Mouse (Mus musculus) intestine, embryonic 16.5 days (tissue): ENCODE data around the gene Pde4d. TPM values are rescaled to one million over a fixed set of nuclear protein-coding genes. Genes with fewer than 3 reads are reported as not detected.

Source experiments
- ATAC-seq: fragments of 200-750 bp; cut with Nextera tagmentation; 2 replicates; pipeline ENCODE4 v1.8.0; 2017; ENCODE audit warnings: moderate TSS enrichment, moderate library complexity
- H3K27ac ChIP-seq: fragments of 300-500 bp; sonication (generic); 2 replicates; pipeline ENCODE4 v1.5.1; 2014; ENCODE audit warnings: mild to moderate bottlenecking, low read length
- H3K27me3 ChIP-seq: fragments of 300-500 bp; sonication (generic); replicated peaks from 2 replicates; pipeline ENCODE4 v1.6.1; 2014; ENCODE audit warnings: low read length, control low read depth, mixed read lengths; ENCODE audit not compliant: control insufficient read depth, insufficient read depth
- H3K36me3 ChIP-seq: fragments of 300-500 bp; sonication (generic); 2 replicates; pipeline ENCODE4 v1.6.1; 2014; ENCODE audit warnings: low read length, control low read depth; ENCODE audit not compliant: control insufficient read depth, insufficient read depth
- H3K4me1 ChIP-seq: fragments of 300-500 bp; sonication (generic); 2 replicates; pipeline ENCODE4 v1.6.1; 2014; ENCODE audit warnings: low read length, control low read depth, mixed read lengths; ENCODE audit not compliant: control insufficient read depth, insufficient read depth
- H3K4me2 ChIP-seq: fragments of 300-500 bp; sonication (generic); 2 replicates; pipeline ENCODE4 v1.6.1; 2014; ENCODE audit warnings: low read depth, low read length, control low read depth
- H3K4me3 ChIP-seq: fragments of 300-500 bp; sonication (generic); 2 replicates; pipeline ENCODE4 v1.5.1; 2014; ENCODE audit warnings: mild to moderate bottlenecking, low read length
- H3K9ac ChIP-seq: fragments of 300-500 bp; sonication (generic); 2 replicates; pipeline ENCODE4 v1.6.1; 2014; ENCODE audit warnings: low read depth, low read length
- H3K9me3 ChIP-seq: fragments of 300-500 bp; sonication (generic); 2 replicates; pipeline ENCODE4 v1.6.1; 2016; ENCODE audit warnings: low read length, control low read depth; ENCODE audit not compliant: control insufficient read depth
- WGBS: fragments of 180-500 bp; shearing (Covaris S2); extraction: QIAGEN DNeasy Blood & Tissue Kit; methylation state at CpG from one replicate; pipeline ENCODE4 v1.1.7; 2014; 5-methylcytosine and 5-hydroxymethylcytosine counted together
- polyA plus RNA-seq: library from polyadenylated mRNA; unstranded; fragments of >200 nt; fragmentation: Nextera tagmentation; extraction: Ambion mirVana; gene quantifications from 2 replicates; pipeline ENCODE4 v1.2.1, GENCODE M21; 2015

The Pde4d gene
- polyA plus RNA-seq, 1 experiment from 2014 or later: 25.3 TPM

DNA sequence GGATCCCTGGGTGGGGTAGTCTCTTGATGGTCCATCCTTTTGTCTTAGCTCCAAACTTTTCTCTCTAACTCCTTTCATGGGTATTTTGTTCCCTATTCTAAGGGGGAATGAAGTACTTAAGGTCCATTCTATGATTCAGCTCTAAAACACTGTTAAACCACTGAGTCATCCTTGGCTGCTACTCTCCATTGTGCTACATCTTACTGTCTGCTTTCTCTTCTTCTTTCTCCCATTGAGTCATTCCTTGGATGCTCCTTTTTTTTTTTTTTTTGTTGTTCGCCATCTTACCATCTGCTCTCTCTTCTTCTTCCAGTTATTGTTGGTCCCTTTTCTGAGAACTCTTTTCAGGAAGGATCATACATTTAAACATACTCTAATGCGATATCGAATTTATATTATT is 30.7 kb downstream of the Pde4d start:
- no peaks in the 10 kb centered on the region for H3K27me3 ChIP-seq
- H3K36me3 ChIP-seq: no peaks in the 10 kb centered on the region
- WGBS: 93% methylated on average over 3 of the region's 3 CpGs
- H3K9me3 ChIP-seq: no peaks in the 10 kb centered on the region
- no peaks in the 10 kb centered on the region for H3K4me1 ChIP-seq
- H3K4me2 ChIP-seq: no peak overlapping the region
- H3K9ac ChIP-seq: no peak overlapping the region
- ATAC-seq: no peak
- H3K27ac ChIP-seq: no peak overlapping the region
- H3K4me3 ChIP-seq: no peak overlapping the region

- H3K4me1 ChIP-seq: no peaks in the 10 kb centered on the region
- no peak overlapping the region for H3K4me2 ChIP-seq
- no peaks in the 10 kb centered on the region for H3K9me3 ChIP-seq
- no peak for ATAC-seq
- 69% methylated on average over 6 of the region's 6 CpGs for WGBS
- no peaks in the 10 kb centered on the region for H3K36me3 ChIP-seq
- no peak overlapping the region for H3K27ac ChIP-seq
- no peak overlapping the region for H3K9ac ChIP-seq
- no peak overlapping the region for H3K4me3 ChIP-seq
- H3K27me3 ChIP-seq: no peaks in the 10 kb centered on the region
Measured at GRCm38 (mm10) chr13:108485036-108485435, 35.3 kb downstream of the Pde4d start.

GRCm38 (mm10) chr13:108487066-108487465 is 37.3 kb downstream of the Pde4d start:
- Histone ChIP-seq H3K36me3 (no peaks in the 10 kb centered on the region), H3K9me3 (no peaks in the 10 kb centered on the region), H3K9ac (no peak overlapping the region), H3K27ac (no peak overlapping the region), H3K4me1 (no peaks in the 10 kb centered on the region), H3K27me3 (no peaks in the 10 kb centered on the region), H3K4me2 (no peak overlapping the region), H3K4me3 (no peak overlapping the region)
- 87% methylated on average over 3 of the region's 3 CpGs for WGBS
- ATAC-seq: no peak

DNA sequence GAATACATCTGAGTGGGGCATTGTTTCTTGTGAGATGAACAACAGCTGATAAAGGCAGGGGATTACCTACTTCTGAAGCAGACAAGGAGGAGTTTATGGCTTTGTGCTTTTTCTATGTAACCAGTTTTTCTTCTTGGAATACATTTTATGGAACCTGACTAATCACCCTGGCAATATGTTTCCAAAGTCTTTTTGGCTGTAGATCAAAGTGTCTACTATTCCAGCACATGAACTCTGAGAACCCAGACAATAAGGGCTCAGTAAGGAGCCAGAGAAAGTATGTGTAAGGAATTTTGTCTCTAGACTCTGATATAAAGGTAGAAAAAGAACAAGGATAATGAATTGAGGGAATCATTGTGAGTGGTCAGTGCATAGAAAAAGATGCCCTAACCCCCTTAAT is 40.1 kb downstream of the Pde4d start:
- no peaks in the 10 kb centered on the region for H3K4me1 ChIP-seq
- no peaks in the 10 kb centered on the region for H3K9me3 ChIP-seq
- peak; percentile 58 for ATAC-seq
- no peaks in the 10 kb centered on the region for H3K27me3 ChIP-seq
- H3K36me3 ChIP-seq: no peaks in the 10 kb centered on the region
- no peak overlapping the region for H3K27ac ChIP-seq
- H3K4me2 ChIP-seq: no peak overlapping the region
- H3K4me3 ChIP-seq: no peak overlapping the region
- no peak overlapping the region for H3K9ac ChIP-seq

DNA sequence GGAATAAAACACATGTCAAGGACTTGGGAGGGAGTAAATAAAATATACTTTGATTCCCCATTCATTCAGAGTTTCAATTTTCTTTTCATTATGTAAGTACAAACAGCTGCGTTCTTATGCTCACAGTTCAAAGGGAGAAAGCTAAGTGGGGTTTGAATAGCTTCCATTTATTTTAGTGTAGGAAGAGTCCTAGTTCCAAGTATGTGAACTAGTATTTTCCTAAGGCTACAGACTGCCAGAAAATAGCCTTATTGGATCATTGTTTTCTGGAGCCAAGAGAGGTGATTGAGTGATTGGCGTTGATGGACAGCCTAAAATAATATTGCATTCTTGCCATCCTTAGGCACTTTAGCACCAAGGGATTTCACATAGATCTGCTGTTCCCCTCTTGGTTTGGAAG is 41.1 kb downstream of the Pde4d start:
- no peak overlapping the region for H3K27ac ChIP-seq
- no peak overlapping the region for H3K4me3 ChIP-seq
- no peak overlapping the region for H3K9ac ChIP-seq
- no peaks in the 10 kb centered on the region for H3K36me3 ChIP-seq
- ATAC-seq: no peak
- WGBS: 80% methylated on average over 2 of the region's 2 CpGs
- H3K4me1 ChIP-seq: no peaks in the 10 kb centered on the region
- no peak overlapping the region for H3K4me2 ChIP-seq
- no peaks in the 10 kb centered on the region for H3K27me3 ChIP-seq
- H3K9me3 ChIP-seq: no peaks in the 10 kb centered on the region

GRCm38 (mm10) chr13:108492886-108493285 is 43.1 kb downstream of the Pde4d start:
- Histone ChIP-seq H3K27ac (no peak overlapping the region), H3K4me1 (no peaks in the 10 kb centered on the region), H3K9ac (no peak overlapping the region), H3K9me3 (no peaks in the 10 kb centered on the region), H3K4me2 (no peak overlapping the region), H3K27me3 (no peaks in the 10 kb centered on the region), H3K4me3 (no peak overlapping the region), H3K36me3 (no peaks in the 10 kb centered on the region)
- no peak for ATAC-seq

DNA sequence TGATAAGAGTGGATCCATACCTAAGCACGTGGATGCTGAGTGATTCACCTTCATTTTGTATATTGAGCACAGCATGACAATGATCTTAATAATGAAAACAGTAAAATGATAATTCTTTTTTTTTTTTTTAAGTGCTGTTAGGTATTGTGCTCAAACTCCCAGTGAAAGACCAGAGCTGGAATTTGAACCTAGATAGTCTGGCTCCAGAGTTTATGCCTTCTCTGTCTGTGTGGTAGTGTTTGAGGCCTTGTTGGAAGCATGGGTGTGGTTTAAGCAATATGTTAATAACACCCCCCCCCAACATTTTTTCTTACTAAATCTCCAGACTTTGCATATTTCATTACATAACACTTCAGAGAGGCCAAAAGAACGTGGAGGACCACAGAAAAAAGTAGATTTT is 44.6 kb downstream of the Pde4d start:
- H3K4me1 ChIP-seq: no peaks in the 10 kb centered on the region
- H3K9ac ChIP-seq: no peak overlapping the region
- no peak overlapping the region for H3K4me2 ChIP-seq
- H3K9me3 ChIP-seq: no peaks in the 10 kb centered on the region
- no peaks in the 10 kb centered on the region for H3K27me3 ChIP-seq
- ATAC-seq: peak; percentile 55
- peak overlapping the region; percentile 18; the same call in 1 of the 2 replicates for H3K27ac ChIP-seq
- 42% methylated on average over 2 of the region's 2 CpGs for WGBS
- no peak overlapping the region for H3K4me3 ChIP-seq
- H3K36me3 ChIP-seq: no peaks in the 10 kb centered on the region

DNA sequence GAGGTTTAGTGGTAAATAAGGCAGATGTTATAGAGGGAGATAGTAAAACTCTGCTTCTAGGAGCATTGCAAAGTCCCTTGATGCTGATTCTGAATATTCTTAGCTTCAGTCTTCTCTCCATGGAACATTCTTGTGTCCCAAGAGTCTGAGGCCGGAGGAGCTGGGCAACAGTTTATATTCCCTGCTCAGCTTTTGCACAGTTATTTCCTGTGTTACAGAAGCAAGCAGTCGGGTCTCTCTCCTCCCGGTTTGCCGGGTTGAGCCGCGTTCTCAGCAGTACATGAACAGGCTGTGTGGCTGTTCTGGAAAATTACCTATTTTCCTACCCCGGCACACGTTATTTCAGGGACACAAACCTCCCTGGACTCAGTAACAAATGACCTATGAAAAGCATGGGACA is 48.0 kb downstream of the Pde4d start:
- peak overlapping the region; percentile 51 for H3K4me2 ChIP-seq

DNA sequence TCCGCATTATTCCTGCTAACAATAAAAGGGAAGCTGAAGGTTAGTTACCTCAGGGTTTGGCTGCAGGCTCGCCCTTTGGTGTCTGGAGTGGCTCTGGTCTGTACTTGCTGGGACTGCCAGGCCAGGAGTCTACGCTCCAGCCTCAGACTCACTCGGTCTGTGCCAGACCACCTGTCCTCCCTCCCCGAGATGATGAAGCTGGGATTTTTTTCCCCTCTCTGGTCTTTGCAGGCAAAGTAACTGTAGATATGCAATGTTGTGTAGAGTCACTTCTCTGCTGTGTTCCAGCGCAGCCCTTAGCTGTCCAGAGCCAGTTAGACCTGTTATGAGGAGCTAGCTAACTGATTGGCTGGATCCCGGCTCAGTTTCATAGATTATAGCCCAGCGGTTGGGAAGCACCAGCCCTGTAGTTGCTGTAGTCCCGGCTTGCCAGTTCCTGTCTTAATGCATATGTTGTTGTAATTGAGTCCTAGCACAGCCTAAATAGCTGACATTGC is 48.5 kb downstream of the Pde4d start:
- Histone ChIP-seq H3K4me1 (no peaks in the 10 kb centered on the region), H3K36me3 (no peaks in the 10 kb centered on the region), H3K4me3 (peak overlapping the region; percentile 39), H3K27me3 (no peaks in the 10 kb centered on the region), H3K27ac (peak overlapping the region; percentile 95), H3K9me3 (no peaks in the 10 kb centered on the region), H3K9ac (peak overlapping the region; percentile 66), H3K4me2 (peak overlapping the region; percentile 51)
- peak; percentile 95 for ATAC-seq
- WGBS: 29% methylated on average over 9 of the region's 9 CpGs

More for the DNA sequence above, 48.0 kb downstream of the Pde4d start:
- Histone ChIP-seq H3K27me3 (no peaks in the 10 kb centered on the region), H3K4me3 (peak overlapping the region; percentile 39), H3K9ac (peak overlapping the region; percentile 66), H3K36me3 (no peaks in the 10 kb centered on the region), H3K4me1 (no peaks in the 10 kb centered on the region), H3K9me3 (no peaks in the 10 kb centered on the region), H3K27ac (peak overlapping the region; percentile 95)
- no peak for ATAC-seq
- 40% methylated on average over 8 of the region's 8 CpGs for WGBS

GRCm38 (mm10) chr13:108498773-108499313 is 49.1 kb downstream of the Pde4d start:
- Histone ChIP-seq H3K4me2 (peak overlapping the region; percentile 51), H3K36me3 (no peaks in the 10 kb centered on the region), H3K27ac (peak overlapping the region; percentile 95), H3K9ac (peak overlapping the region; percentile 66), H3K27me3 (no peaks in the 10 kb centered on the region), H3K9me3 (no peaks in the 10 kb centered on the region), H3K4me1 (no peaks in the 10 kb centered on the region), H3K4me3 (peak overlapping the region; percentile 39)
- 30% methylated on average over 9 of the region's 9 CpGs for WGBS
- ATAC-seq: peak; percentile 80
